Mouse (Mus musculus) lung, postnatal 0 days (tissue): ENCODE results near the gene Psg16.
"Not testable (repeated sequence)": the region's sequence is repeated elsewhere in the genome, so short reads cannot be mapped to it uniquely, and the experiment has no call there.

Experiments used
- CTCF ChIP-seq: IDR thresholded peaks from 2 replicates; pipeline ENCODE4 v1.5.1; 2016; ENCODE audit warnings: antibody characterized with exemption, mild to moderate bottlenecking
- EP300 ChIP-seq: IDR thresholded peaks from 2 replicates; pipeline ENCODE4 v1.6.1; 2016; ENCODE audit warnings: antibody characterized with exemption, mild to moderate bottlenecking, control low read depth

GRCm38 (mm10) chr7:17101631-17102030, 27.8 kb downstream of the Psg16 start:
- TF ChIP-seq EP300, CTCF: not testable (repeated sequence)
